Mouse (Mus musculus): ENCODE measurements around the gene Col26a1. TPM values are rescaled to one million over a fixed set of nuclear protein-coding genes. Genes with fewer than 3 reads are reported as not detected.

Gene Col26a1
- polyA plus RNA-seq, 1 experiment from 2014 or later, result 8.8 TPM

GRCm38 (mm10) chr5:136886957-136887356, 3.9 kb upstream of the Col26a1 start:
- no peaks in the 10 kb centered on the region for H3K9me3 ChIP-seq (replicated peaks; ENCODE audit: control insufficient read depth, low read length)
- no peaks in the 10 kb centered on the region for H3K36me3 ChIP-seq (ENCODE audit: control insufficient read depth, insufficient read depth, low read length)
- peaks cover 4% of the 10 kb centered on the region; the same call in 1 of the 2 replicates for H3K4me1 ChIP-seq (ENCODE audit: control insufficient read depth, insufficient read depth, low read length)
- DNase-seq (ENCODE audit: low spot score), result no peak
- no peak for ATAC-seq
- H3K4me3 ChIP-seq (ENCODE audit: low read depth, low read length), result no peak overlapping the region
- H3K9ac ChIP-seq (ENCODE audit: low read length), result no peak overlapping the region
- no peak overlapping the region for H3K4me2 ChIP-seq (ENCODE audit: low read length)
- H3K27me3 ChIP-seq (replicated peaks; ENCODE audit: control insufficient read depth, insufficient read depth, low read length), result peaks cover 25% of the 10 kb centered on the region
- no peak overlapping the region for H3K27ac ChIP-seq (ENCODE audit: low read depth, low read length)
- WGBS, result 35% methylated on average over 7 of the region's 7 CpGs

DNA sequence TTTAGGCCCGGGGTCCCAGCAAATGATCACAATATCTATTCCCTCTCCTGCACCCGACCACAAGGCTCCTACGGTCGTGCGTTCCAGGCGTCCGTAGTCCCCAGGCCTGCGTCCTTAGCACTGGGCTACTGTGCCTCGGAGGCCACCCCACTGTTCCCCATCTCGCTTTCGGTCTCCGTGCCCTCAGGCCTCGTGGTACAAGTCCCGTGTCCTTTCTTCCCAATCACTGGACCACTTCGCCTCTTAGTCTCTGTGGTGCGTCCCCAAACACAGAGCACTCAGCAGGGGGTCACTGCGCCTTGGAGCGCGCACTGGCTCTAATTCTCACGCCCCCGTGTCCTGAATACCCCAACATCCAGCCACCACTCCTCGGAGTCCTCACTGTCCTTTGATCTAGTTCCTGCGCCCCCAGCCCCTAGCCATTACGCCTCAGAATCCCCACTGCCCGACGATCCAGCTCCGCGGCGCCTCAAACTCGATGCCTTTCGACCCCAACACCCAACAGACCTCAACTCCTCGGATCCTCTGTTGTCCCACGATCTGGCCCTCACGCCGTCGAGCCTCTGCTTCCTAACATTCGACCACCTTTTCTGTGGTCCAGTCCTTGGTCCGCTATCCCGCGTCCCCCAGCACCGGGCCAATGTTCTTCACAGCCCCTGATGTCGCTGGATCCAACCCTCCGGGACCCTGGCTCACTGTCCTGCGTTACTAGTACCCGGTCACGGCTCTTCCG, 788 bp downstream of the Col26a1 start:
- Histone ChIP-seq H3K4me3 (ENCODE audit: low read depth, low read length) (peak overlapping the region; percentile 46), H3K9ac (ENCODE audit: low read length) (peak overlapping the region; percentile 65), H3K27me3 (replicated peaks; ENCODE audit: control insufficient read depth, insufficient read depth, low read length) (peaks cover 33% of the 10 kb centered on the region), H3K36me3 (ENCODE audit: control insufficient read depth, insufficient read depth, low read length) (no peaks in the 10 kb centered on the region), H3K9me3 (replicated peaks; ENCODE audit: control insufficient read depth, low read length) (no peaks in the 10 kb centered on the region), H3K27ac (ENCODE audit: low read depth, low read length) (no peak overlapping the region), H3K4me2 (ENCODE audit: low read length) (peak overlapping the region; percentile 77), H3K4me1 (ENCODE audit: control insufficient read depth, insufficient read depth, low read length) (peaks cover 4% of the 10 kb centered on the region; the same call in 1 of the 2 replicates)
- ATAC-seq, result 0 out of 2 replicates have a peak, but pooled peaks have one; percentile 29
- WGBS, result 2% methylated on average over 47 of the region's 47 CpGs
- DNase-seq (ENCODE audit: low spot score), result peak; percentile 21

DNA sequence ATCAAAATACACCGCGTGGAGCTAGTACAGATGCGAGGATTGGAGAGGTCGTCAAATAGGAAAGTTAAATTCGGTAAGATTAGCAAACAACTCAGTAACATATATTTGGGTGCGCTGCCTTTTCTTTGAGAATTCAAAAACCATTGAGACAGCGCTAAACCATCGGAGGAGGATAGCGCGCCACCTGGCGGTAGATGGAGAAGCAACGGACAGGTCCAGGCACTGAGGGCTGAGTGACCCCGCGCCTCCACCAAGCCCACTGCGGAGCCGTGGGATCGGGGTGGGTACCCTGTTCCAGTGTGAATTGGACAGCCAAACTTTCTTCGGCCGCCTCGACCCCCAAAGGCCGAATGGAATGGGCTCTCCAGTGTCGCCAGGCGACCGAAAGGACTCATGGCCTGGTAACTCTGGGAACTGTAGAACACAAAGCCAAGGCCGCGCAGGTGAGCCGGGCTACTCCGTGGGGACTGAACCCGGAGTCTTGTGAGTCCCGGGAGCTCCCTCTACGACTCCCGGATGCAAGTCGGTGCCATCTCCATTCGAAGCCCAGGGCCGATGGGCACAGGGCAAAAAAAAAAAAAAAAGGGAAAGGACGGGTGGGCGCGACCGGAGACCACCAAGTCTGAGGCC, 1.5 kb downstream of the Col26a1 start:
- WGBS, result 3% methylated on average over 38 of the region's 39 CpGs

DNA sequence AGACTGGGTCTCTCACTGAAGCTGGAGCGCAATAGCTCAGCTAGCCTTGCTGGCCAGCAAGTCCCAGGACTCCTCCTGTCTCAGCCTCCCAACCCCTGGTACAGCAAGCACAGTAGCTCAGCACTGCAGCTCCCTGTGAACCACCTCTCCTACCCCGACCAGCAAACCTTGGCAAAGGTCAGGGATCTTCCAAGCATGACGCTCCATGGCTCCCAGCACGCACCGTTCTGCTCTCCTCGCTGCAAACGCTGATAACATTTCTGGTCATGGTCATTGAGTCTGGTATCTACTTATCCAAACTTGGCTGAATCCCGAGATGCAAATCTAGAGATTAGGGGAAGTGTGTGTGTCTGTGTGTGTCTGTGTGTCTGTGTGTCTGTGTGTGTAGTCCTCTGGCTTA, 2.9 kb downstream of the Col26a1 start:
- 89% methylated on average over 8 of the region's 8 CpGs for WGBS
- no peaks in the 10 kb centered on the region for H3K36me3 ChIP-seq (ENCODE audit: control insufficient read depth, insufficient read depth, low read length)
- H3K4me3 ChIP-seq (ENCODE audit: low read depth, low read length), result no peak overlapping the region
- no peak overlapping the region for H3K9ac ChIP-seq (ENCODE audit: low read length)
- H3K4me2 ChIP-seq (ENCODE audit: low read length), result no peak overlapping the region
- H3K27ac ChIP-seq (ENCODE audit: low read depth, low read length), result no peak overlapping the region
- no peaks in the 10 kb centered on the region for H3K9me3 ChIP-seq (replicated peaks; ENCODE audit: control insufficient read depth, low read length)
- H3K27me3 ChIP-seq (replicated peaks; ENCODE audit: control insufficient read depth, insufficient read depth, low read length), result peaks cover 33% of the 10 kb centered on the region
- H3K4me1 ChIP-seq (ENCODE audit: control insufficient read depth, insufficient read depth, low read length), result peaks cover 4% of the 10 kb centered on the region; the same call in 1 of the 2 replicates
- DNase-seq (ENCODE audit: low spot score) (no peak), ATAC-seq (no peak)

More for the DNA sequence above, 1.5 kb downstream of the Col26a1 start:
- H3K36me3 ChIP-seq (ENCODE audit: control insufficient read depth, insufficient read depth, low read length), result no peaks in the 10 kb centered on the region
- H3K4me1 ChIP-seq (ENCODE audit: control insufficient read depth, insufficient read depth, low read length), result peaks cover 4% of the 10 kb centered on the region; the same call in 1 of the 2 replicates
- peak overlapping the region; percentile 46 for H3K4me3 ChIP-seq (ENCODE audit: low read depth, low read length)
- H3K4me2 ChIP-seq (ENCODE audit: low read length), result peak overlapping the region; percentile 77
- peak; percentile 87 for ATAC-seq
- H3K9me3 ChIP-seq (replicated peaks; ENCODE audit: control insufficient read depth, low read length), result no peaks in the 10 kb centered on the region
- DNase-seq (ENCODE audit: low spot score), result peak; percentile 90
- no peak overlapping the region for H3K27ac ChIP-seq (ENCODE audit: low read depth, low read length)
- H3K27me3 ChIP-seq (replicated peaks; ENCODE audit: control insufficient read depth, insufficient read depth, low read length), result peaks cover 33% of the 10 kb centered on the region
- peak overlapping the region; percentile 65; the same call in 1 of the 2 replicates for H3K9ac ChIP-seq (ENCODE audit: low read length)

GRCm38 (mm10) chr5:136874271-136874670, 8.7 kb downstream of the Col26a1 start:
- Histone ChIP-seq H3K4me2 (ENCODE audit: low read length) (no peak overlapping the region), H3K9me3 (replicated peaks; ENCODE audit: control insufficient read depth, low read length) (no peaks in the 10 kb centered on the region), H3K4me1 (ENCODE audit: control insufficient read depth, insufficient read depth, low read length) (no peaks in the 10 kb centered on the region), H3K27ac (ENCODE audit: low read depth, low read length) (no peak overlapping the region), H3K36me3 (ENCODE audit: control insufficient read depth, insufficient read depth, low read length) (no peaks in the 10 kb centered on the region), H3K27me3 (replicated peaks; ENCODE audit: control insufficient read depth, insufficient read depth, low read length) (no peaks in the 10 kb centered on the region), H3K4me3 (ENCODE audit: low read depth, low read length) (no peak overlapping the region), H3K9ac (ENCODE audit: low read length) (no peak overlapping the region)
- 73% methylated on average over 10 of the region's 10 CpGs for WGBS
- DNase-seq (ENCODE audit: low spot score), result no peak
- no peak for ATAC-seq

- WGBS, result 86% methylated on average over 8 of the region's 8 CpGs
- Histone ChIP-seq H3K4me3 (ENCODE audit: low read depth, low read length) (no peak overlapping the region), H3K27ac (ENCODE audit: low read depth, low read length) (no peak overlapping the region), H3K4me2 (ENCODE audit: low read length) (no peak overlapping the region), H3K4me1 (ENCODE audit: control insufficient read depth, insufficient read depth, low read length) (no peaks in the 10 kb centered on the region), H3K36me3 (ENCODE audit: control insufficient read depth, insufficient read depth, low read length) (no peaks in the 10 kb centered on the region), H3K9me3 (replicated peaks; ENCODE audit: control insufficient read depth, low read length) (no peaks in the 10 kb centered on the region), H3K9ac (ENCODE audit: low read length) (no peak overlapping the region), H3K27me3 (replicated peaks; ENCODE audit: control insufficient read depth, insufficient read depth, low read length) (no peaks in the 10 kb centered on the region)
- DNase-seq (ENCODE audit: low spot score) (no peak), ATAC-seq (no peak)
These were observed 10.6 kb downstream of the Col26a1 start for GRCm38 (mm10) chr5:136872417-136872816.

- Histone ChIP-seq H3K27ac (ENCODE audit: low read depth, low read length) (no peak overlapping the region), H3K9me3 (replicated peaks; ENCODE audit: control insufficient read depth, low read length) (no peaks in the 10 kb centered on the region), H3K36me3 (ENCODE audit: control insufficient read depth, insufficient read depth, low read length) (no peaks in the 10 kb centered on the region), H3K27me3 (replicated peaks; ENCODE audit: control insufficient read depth, insufficient read depth, low read length) (no peaks in the 10 kb centered on the region), H3K4me1 (ENCODE audit: control insufficient read depth, insufficient read depth, low read length) (no peaks in the 10 kb centered on the region), H3K9ac (ENCODE audit: low read length) (no peak overlapping the region), H3K4me2 (ENCODE audit: low read length) (no peak overlapping the region), H3K4me3 (ENCODE audit: low read depth, low read length) (no peak overlapping the region)
- DNase-seq (ENCODE audit: low spot score) (no peak), ATAC-seq (no peak)
- WGBS, result 59% methylated on average over 10 of the region's 10 CpGs
These were observed 13.4 kb downstream of the Col26a1 start for GRCm38 (mm10) chr5:136869451-136870114.

GRCm38 (mm10) chr5:136867706-136868105, 15.3 kb downstream of the Col26a1 start:
- Histone ChIP-seq H3K9ac (ENCODE audit: low read length) (no peak overlapping the region), H3K36me3 (ENCODE audit: control insufficient read depth, insufficient read depth, low read length) (no peaks in the 10 kb centered on the region), H3K4me1 (ENCODE audit: control insufficient read depth, insufficient read depth, low read length) (peaks cover 8% of the 10 kb centered on the region), H3K9me3 (replicated peaks; ENCODE audit: control insufficient read depth, low read length) (no peaks in the 10 kb centered on the region), H3K27me3 (replicated peaks; ENCODE audit: control insufficient read depth, insufficient read depth, low read length) (no peaks in the 10 kb centered on the region), H3K4me3 (ENCODE audit: low read depth, low read length) (no peak overlapping the region), H3K4me2 (ENCODE audit: low read length) (no peak overlapping the region), H3K27ac (ENCODE audit: low read depth, low read length) (no peak overlapping the region)
- 90% methylated on average over 5 of the region's 5 CpGs for WGBS
- DNase-seq (ENCODE audit: low spot score), result no peak
- no peak for ATAC-seq

Data from forebrain, embryonic 14.5 days (tissue).